Mouse (Mus musculus) liver, embryonic 14.5 days (tissue): ENCODE measurements around the gene Bsnd.

Experiments used
- CTCF ChIP-seq: IDR thresholded peaks from 2 replicates; pipeline ENCODE4 v1.5.1; 2016; ENCODE audit warnings: antibody characterized with exemption, low read depth, control low read depth
- EP300 ChIP-seq: IDR thresholded peaks from 2 replicates; pipeline ENCODE4 v1.6.1; 2016; ENCODE audit warnings: antibody characterized with exemption, low read depth

DNA sequence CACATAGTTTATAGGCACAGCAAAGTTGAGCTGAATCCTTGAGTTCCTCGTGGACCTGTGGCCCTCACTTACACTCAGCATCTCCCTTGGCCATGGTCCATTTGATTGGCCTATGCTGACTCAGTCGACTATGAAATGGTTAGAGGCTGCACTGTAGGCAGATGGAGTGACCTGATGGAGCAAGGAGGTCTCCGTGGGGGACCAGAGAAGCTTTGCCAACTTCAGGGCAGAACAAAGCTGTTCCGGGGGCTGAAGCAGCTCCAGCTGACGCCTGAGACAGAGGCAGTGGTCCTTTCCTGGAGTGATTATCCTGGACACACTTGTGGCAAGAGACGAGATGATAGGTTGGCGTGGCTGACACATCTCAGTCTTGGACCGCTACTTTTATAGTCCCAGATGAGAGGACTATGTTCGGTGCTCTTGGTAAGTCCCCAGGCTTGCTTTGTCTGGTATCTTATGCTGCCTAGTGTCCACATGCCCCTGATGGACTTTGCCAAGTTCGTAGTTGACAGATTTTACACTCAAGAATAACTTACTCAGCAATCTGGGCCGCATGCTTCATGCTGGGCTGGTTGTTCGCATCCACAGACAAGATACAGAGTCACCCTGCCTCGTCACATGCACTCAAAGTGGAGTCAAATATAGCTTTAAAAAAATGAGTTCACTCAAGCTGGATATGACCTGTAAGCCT is 24.5 kb downstream of the Bsnd start:
- no peak for TF ChIP-seq CTCF
- TF ChIP-seq EP300: no peak
